ENCODE assay signal across 8 mouse cellular contexts in genomic region chr6:148895773-148896506, GRCm38 (mm10). TPM values are rescaled to one million over a fixed set of nuclear protein-coding genes. Genes with fewer than 3 reads are reported as not detected.
DNase-seq lines count a peak whose midpoint lies in the region; ATAC-seq and TF ChIP-seq lines count a peak whose summit lies in the region.

TSS of gene Caprin2 (minus strand) at chr6:148896237.

- peak; percentile 87 for ATAC-seq in G1E (ENCODE audit: extremely low read depth, insufficient number of reproducible peaks, low FRiP score, poor library complexity, severe bottlenecking)
- peak; percentile 98 for ATAC-seq in forebrain, postnatal 0 days
- ATAC-seq in lung, embryonic 15.5 days (ENCODE audit: borderline replicate concordance, extremely low read depth, low FRiP score, low TSS enrichment) = peak; percentile 98

- peak within 1 kb of the TSS; percentile 72 for H3K9ac ChIP-seq in forebrain, postnatal 0 days
- H3K9ac ChIP-seq in lung, embryonic 15.5 days = peak within 1 kb of the TSS; percentile 76

- H3K4me2 ChIP-seq in forebrain, postnatal 0 days (ENCODE audit: low read depth) = peak within 1 kb of the TSS; percentile 92
- peak within 1 kb of the TSS; percentile 94 for H3K4me2 ChIP-seq in lung, embryonic 15.5 days

- H3K27ac ChIP-seq in forebrain, postnatal 0 days (ENCODE audit: low read depth, low read length) = peak within 1 kb of the TSS; percentile 87
- H3K27ac ChIP-seq in lung, embryonic 15.5 days = peak within 1 kb of the TSS; percentile 91

- DNase-seq in G1E (ENCODE audit: low spot score) = peak; percentile 94
- DNase-seq in cerebellum, adult 18-20 months = peak; percentile 91 to 93
- peak; percentile 97 for DNase-seq in forebrain, postnatal 0 days
- DNase-seq in heart, postnatal 4 days = peak; percentile 96
- DNase-seq in layer of hippocampus, adult 8-10 months (ENCODE audit: low spot score in 2 of 2) = peak; percentile 82 to 84
- DNase-seq in ovary, adult 18-20 months (ENCODE audit: low spot score) = peak; percentile 88
- peak; percentile 97 for DNase-seq in thymus, postnatal 0 days (ENCODE audit: low spot score)

- H3K36me3 ChIP-seq in G1E (replicated peaks) = no peaks in the 10 kb centered on the region
- no peaks in the 10 kb centered on the region for H3K36me3 ChIP-seq in forebrain, postnatal 0 days (ENCODE audit: insufficient read depth)
- no peaks in the 10 kb centered on the region for H3K36me3 ChIP-seq in lung, embryonic 15.5 days

- peaks cover 11% of the 10 kb centered on the region for H3K4me1 ChIP-seq in G1E (ENCODE audit: insufficient read depth, low read depth, low read length)
- no peaks in the 10 kb centered on the region; the same call in 1 of the 2 replicates for H3K4me1 ChIP-seq in forebrain, postnatal 0 days (ENCODE audit: insufficient read depth)
- H3K4me1 ChIP-seq in lung, embryonic 15.5 days = peaks cover 11% of the 10 kb centered on the region; the same call in 1 of the 2 replicates

- under 1% methylated on average over 55 of the region's 65 CpGs for WGBS in forebrain, postnatal 0 days
- WGBS in lung, embryonic 15.5 days = under 1% methylated on average over 65 of the region's 65 CpGs

- TF ChIP-seq CTCF in G1E (IDR thresholded peaks at IDR 0.05; ENCODE audit: low read depth, low read length) = no peak
- peak; percentile 45 for TF ChIP-seq CTCF in forebrain, postnatal 0 days (IDR thresholded peaks at IDR 0.05; ENCODE audit: low read depth)

- peak within 1 kb of the TSS; percentile 81 for H3K4me3 ChIP-seq in G1E (ENCODE audit: low read depth, low read length)
- peak within 1 kb of the TSS; percentile 70 for H3K4me3 ChIP-seq in forebrain, postnatal 0 days (ENCODE audit: low read depth, low read length)
- H3K4me3 ChIP-seq in lung, embryonic 15.5 days = peak within 1 kb of the TSS; percentile 89

- H3K9me3 ChIP-seq in G1E (replicated peaks) = no peaks in the 10 kb centered on the region
- no peaks in the 10 kb centered on the region for H3K9me3 ChIP-seq in forebrain, postnatal 0 days (ENCODE audit: low read length)
- no peaks in the 10 kb centered on the region for H3K9me3 ChIP-seq in lung, embryonic 15.5 days

- no peaks in the 10 kb centered on the region for H3K27me3 ChIP-seq in G1E (ENCODE audit: insufficient read depth, low read length)
- H3K27me3 ChIP-seq in forebrain, postnatal 0 days (ENCODE audit: insufficient read depth, low read length) = no peaks in the 10 kb centered on the region
- no peaks in the 10 kb centered on the region for H3K27me3 ChIP-seq in lung, embryonic 15.5 days

RNA-seq across cellular contexts. Expression of gene Caprin2, which starts in this region (rescaled TPM):
- total RNA-seq in G1E (2014; fragmentation: Nextera tagmentation) (25.3 and 38.2 TPM in 2 replicates), G1E (2017) (18.8 and 22.8 TPM in 2 replicates)
- polyA plus RNA-seq in G1E (2012) = 2.2 and 3.1 TPM in 2 replicates
- 9.9 and 16.9 TPM in 2 replicates for total RNA-seq in forebrain, postnatal 0 days (2014; rRNA removed)
- polyA plus RNA-seq in forebrain, postnatal 0 days (2015; fragmentation: Nextera tagmentation; extraction: Ambion mirVana) = 2.3 and 4.1 TPM in 2 replicates
- total RNA-seq in heart, postnatal 4 days (2021) = 10 to 100 TPM in 1 of 2 experiments, 1 to 10 TPM in 1; 9.7 to 11.1 TPM
- total RNA-seq in layer of hippocampus, adult 8-10 months (2022) = 10 to 100 TPM in 2 of 4 experiments, 1 to 10 TPM in 2; 8.0 to 11.7 (median 10.1) TPM
- polyA plus RNA-seq in lung, embryonic 15.5 days (2015; fragmentation: Nextera tagmentation; extraction: Ambion mirVana) = 13.9 and 17.1 TPM in 2 replicates
- 7.2 and 7.6 TPM in 2 replicates for polyA plus RNA-seq in thymus, postnatal 0 days (2015; fragmentation: Nextera tagmentation; extraction: Ambion mirVana)

Comparison
In these comparisons a context has a peak if more than half of its experiments do, and no peak if none do; other contexts are left out.
1. Peak in every context shown above with its lines: DNase-seq, ATAC-seq, H3K4me3 ChIP-seq and H3K27ac ChIP-seq.